Mouse (Mus musculus): ENCODE measurements around the gene Ccl2. TPM values are rescaled to one million over a fixed set of nuclear protein-coding genes. Genes with fewer than 3 reads are reported as not detected.

The Ccl2 gene
- polyA plus RNA-seq (2015; fragmentation: Nextera tagmentation; extraction: Ambion mirVana) = 4.5 and 4.8 TPM in 2 replicates

GRCm38 (mm10) chr11:82035356-82035755 is at the start of gene Ccl2:
Gene Ccl2 (plus strand): TSS chr11:82035571.
- Histone ChIP-seq H3K36me3 (ENCODE audit: control insufficient read depth, insufficient read depth, low read length) (no peaks in the 10 kb centered on the region), H3K4me2 (ENCODE audit: low read depth, low read length) (0 out of 2 replicates have a peak within 1 kb of the TSS, but pooled peaks have one; percentile 6), H3K9me3 (replicated peaks; ENCODE audit: control insufficient read depth, low read length) (no peaks in the 10 kb centered on the region), H3K4me1 (ENCODE audit: control insufficient read depth, insufficient read depth, low read length) (peaks cover 25% of the 10 kb centered on the region), H3K27ac (ENCODE audit: low read length) (peak within 1 kb of the TSS; percentile 37), H3K4me3 (replicated peaks; ENCODE audit: low read length) (no peak within 1 kb of the TSS), H3K9ac (ENCODE audit: low read length) (no peak within 1 kb of the TSS), H3K27me3 (ENCODE audit: control insufficient read depth, insufficient read depth, low read length) (no peaks in the 10 kb centered on the region)
- WGBS = 29% methylated on average over 5 of the region's 5 CpGs
- ATAC-seq (ENCODE audit: insufficient read depth, low FRiP score) = peak; percentile 68; the same call in 1 of the 2 replicates

GRCm38 (mm10) chr11:81996172-81996841 is 39.1 kb upstream of the Ccl2 start:
- no peaks in the 10 kb centered on the region for H3K27me3 ChIP-seq (ENCODE audit: control insufficient read depth, insufficient read depth, low read length)
- H3K36me3 ChIP-seq (ENCODE audit: control insufficient read depth, insufficient read depth, low read length) = no peaks in the 10 kb centered on the region
- no peak overlapping the region for H3K4me2 ChIP-seq (ENCODE audit: low read depth, low read length)
- no peaks in the 10 kb centered on the region for H3K4me1 ChIP-seq (ENCODE audit: control insufficient read depth, insufficient read depth, low read length)
- H3K9me3 ChIP-seq (replicated peaks; ENCODE audit: control insufficient read depth, low read length) = no peaks in the 10 kb centered on the region
- H3K4me3 ChIP-seq (replicated peaks; ENCODE audit: low read length) = no peak overlapping the region
- WGBS = 65% methylated on average over 10 of the region's 10 CpGs
- no peak overlapping the region for H3K9ac ChIP-seq (ENCODE audit: low read length)
- ATAC-seq (ENCODE audit: insufficient read depth, low FRiP score) = no peak
- no peak overlapping the region for H3K27ac ChIP-seq (ENCODE audit: low read length)

- Histone ChIP-seq H3K4me1 (ENCODE audit: control insufficient read depth, insufficient read depth, low read length) (no peaks in the 10 kb centered on the region), H3K36me3 (ENCODE audit: control insufficient read depth, insufficient read depth, low read length) (no peaks in the 10 kb centered on the region), H3K4me2 (ENCODE audit: low read depth, low read length) (no peak overlapping the region), H3K9me3 (replicated peaks; ENCODE audit: control insufficient read depth, low read length) (no peaks in the 10 kb centered on the region), H3K4me3 (replicated peaks; ENCODE audit: low read length) (no peak overlapping the region), H3K27me3 (ENCODE audit: control insufficient read depth, insufficient read depth, low read length) (no peaks in the 10 kb centered on the region), H3K27ac (ENCODE audit: low read length) (no peak overlapping the region), H3K9ac (ENCODE audit: low read length) (no peak overlapping the region)
- ATAC-seq (ENCODE audit: insufficient read depth, low FRiP score) = no peak
- WGBS = 81% methylated on average over 5 of the region's 5 CpGs
These were observed 38.3 kb upstream of the Ccl2 start for GRCm38 (mm10) chr11:81997085-81997484.

- no peak for ATAC-seq (ENCODE audit: insufficient read depth, low FRiP score)
- 87% methylated on average over 3 of the region's 3 CpGs for WGBS
- Histone ChIP-seq H3K4me3 (replicated peaks; ENCODE audit: low read length) (no peak overlapping the region), H3K36me3 (ENCODE audit: control insufficient read depth, insufficient read depth, low read length) (no peaks in the 10 kb centered on the region), H3K27me3 (ENCODE audit: control insufficient read depth, insufficient read depth, low read length) (no peaks in the 10 kb centered on the region), H3K9ac (ENCODE audit: low read length) (no peak overlapping the region), H3K4me1 (ENCODE audit: control insufficient read depth, insufficient read depth, low read length) (no peaks in the 10 kb centered on the region), H3K9me3 (replicated peaks; ENCODE audit: control insufficient read depth, low read length) (no peaks in the 10 kb centered on the region), H3K27ac (ENCODE audit: low read length) (no peak overlapping the region), H3K4me2 (ENCODE audit: low read depth, low read length) (no peak overlapping the region)
These were observed 36.7 kb upstream of the Ccl2 start for GRCm38 (mm10) chr11:81998646-81999045.

- no peak for ATAC-seq (ENCODE audit: insufficient read depth, low FRiP score)
- Histone ChIP-seq H3K9me3 (replicated peaks; ENCODE audit: control insufficient read depth, low read length) (no peaks in the 10 kb centered on the region), H3K4me1 (ENCODE audit: control insufficient read depth, insufficient read depth, low read length) (no peaks in the 10 kb centered on the region), H3K27ac (ENCODE audit: low read length) (no peak overlapping the region), H3K27me3 (ENCODE audit: control insufficient read depth, insufficient read depth, low read length) (no peaks in the 10 kb centered on the region), H3K4me2 (ENCODE audit: low read depth, low read length) (no peak overlapping the region), H3K9ac (ENCODE audit: low read length) (no peak overlapping the region), H3K4me3 (replicated peaks; ENCODE audit: low read length) (no peak overlapping the region), H3K36me3 (ENCODE audit: control insufficient read depth, insufficient read depth, low read length) (no peaks in the 10 kb centered on the region)
- 75% methylated on average over 4 of the region's 4 CpGs for WGBS
These were observed 35.9 kb upstream of the Ccl2 start for GRCm38 (mm10) chr11:81999469-81999868.

- Histone ChIP-seq H3K9ac (ENCODE audit: low read length) (no peak overlapping the region), H3K4me1 (ENCODE audit: control insufficient read depth, insufficient read depth, low read length) (no peaks in the 10 kb centered on the region), H3K4me3 (replicated peaks; ENCODE audit: low read length) (no peak overlapping the region), H3K4me2 (ENCODE audit: low read depth, low read length) (no peak overlapping the region), H3K27me3 (ENCODE audit: control insufficient read depth, insufficient read depth, low read length) (no peaks in the 10 kb centered on the region), H3K36me3 (ENCODE audit: control insufficient read depth, insufficient read depth, low read length) (no peaks in the 10 kb centered on the region), H3K9me3 (replicated peaks; ENCODE audit: control insufficient read depth, low read length) (no peaks in the 10 kb centered on the region), H3K27ac (ENCODE audit: low read length) (no peak overlapping the region)
- ATAC-seq (ENCODE audit: insufficient read depth, low FRiP score) = no peak
- WGBS = 58% methylated on average over 5 of the region's 5 CpGs
These were observed 34.8 kb upstream of the Ccl2 start for GRCm38 (mm10) chr11:82000581-82000980.

GRCm38 (mm10) chr11:82004810-82005209 is 30.6 kb upstream of the Ccl2 start:
- no peak for ATAC-seq (ENCODE audit: insufficient read depth, low FRiP score)
- no peak overlapping the region for H3K9ac ChIP-seq (ENCODE audit: low read length)
- no peaks in the 10 kb centered on the region for H3K36me3 ChIP-seq (ENCODE audit: control insufficient read depth, insufficient read depth, low read length)
- H3K4me3 ChIP-seq (replicated peaks; ENCODE audit: low read length) = no peak overlapping the region
- no peaks in the 10 kb centered on the region for H3K27me3 ChIP-seq (ENCODE audit: control insufficient read depth, insufficient read depth, low read length)
- H3K4me2 ChIP-seq (ENCODE audit: low read depth, low read length) = no peak overlapping the region
- no peaks in the 10 kb centered on the region for H3K9me3 ChIP-seq (replicated peaks; ENCODE audit: control insufficient read depth, low read length)
- 62% methylated on average over 2 of the region's 2 CpGs for WGBS
- no peak overlapping the region for H3K27ac ChIP-seq (ENCODE audit: low read length)
- H3K4me1 ChIP-seq (ENCODE audit: control insufficient read depth, insufficient read depth, low read length) = no peaks in the 10 kb centered on the region

- peak; percentile 21; the same call in 1 of the 2 replicates for ATAC-seq (ENCODE audit: insufficient read depth, low FRiP score)
- no peaks in the 10 kb centered on the region for H3K9me3 ChIP-seq (replicated peaks; ENCODE audit: control insufficient read depth, low read length)
- H3K4me2 ChIP-seq (ENCODE audit: low read depth, low read length) = no peak overlapping the region
- peaks cover 5% of the 10 kb centered on the region for H3K4me1 ChIP-seq (ENCODE audit: control insufficient read depth, insufficient read depth, low read length)
- H3K9ac ChIP-seq (ENCODE audit: low read length) = no peak overlapping the region
- no peak overlapping the region for H3K4me3 ChIP-seq (replicated peaks; ENCODE audit: low read length)
- no peak overlapping the region for H3K27ac ChIP-seq (ENCODE audit: low read length)
- WGBS = 43% methylated on average over 12 of the region's 12 CpGs
- no peaks in the 10 kb centered on the region for H3K36me3 ChIP-seq (ENCODE audit: control insufficient read depth, insufficient read depth, low read length)
- H3K27me3 ChIP-seq (ENCODE audit: control insufficient read depth, insufficient read depth, low read length) = no peaks in the 10 kb centered on the region
These were observed 28.5 kb upstream of the Ccl2 start for GRCm38 (mm10) chr11:82006796-82007423.

GRCm38 (mm10) chr11:82010115-82010514 is 25.3 kb upstream of the Ccl2 start:
- no peak overlapping the region for H3K4me3 ChIP-seq (replicated peaks; ENCODE audit: low read length)
- no peaks in the 10 kb centered on the region for H3K36me3 ChIP-seq (ENCODE audit: control insufficient read depth, insufficient read depth, low read length)
- H3K4me2 ChIP-seq (ENCODE audit: low read depth, low read length) = no peak overlapping the region
- no peak overlapping the region for H3K27ac ChIP-seq (ENCODE audit: low read length)
- peaks cover 5% of the 10 kb centered on the region for H3K4me1 ChIP-seq (ENCODE audit: control insufficient read depth, insufficient read depth, low read length)
- H3K9me3 ChIP-seq (replicated peaks; ENCODE audit: control insufficient read depth, low read length) = no peaks in the 10 kb centered on the region
- H3K9ac ChIP-seq (ENCODE audit: low read length) = no peak overlapping the region
- no peaks in the 10 kb centered on the region for H3K27me3 ChIP-seq (ENCODE audit: control insufficient read depth, insufficient read depth, low read length)
- no peak for ATAC-seq (ENCODE audit: insufficient read depth, low FRiP score)
- 92% methylated on average over 3 of the region's 3 CpGs for WGBS
